Mouse (Mus musculus) heart, embryonic 12.5 days (tissue): ENCODE measurements around the gene Ankrd10. TPM values are rescaled to one million over a fixed set of nuclear protein-coding genes. Genes with fewer than 3 reads are reported as not detected.
A peak's percentile ranks its signal among the peaks of the same experiment; 100 is the strongest.
"Not testable (repeated sequence)": the region's sequence is repeated elsewhere in the genome, so short reads cannot be mapped to it uniquely, and the experiment has no call there.

ENCODE experiments used
- ATAC-seq: fragments of 200-750 bp; cut with Nextera tagmentation; 2 replicates; pipeline ENCODE4 v1.8.0; 2017; ENCODE audit warnings: moderate TSS enrichment, moderate library complexity; ENCODE audit not compliant: insufficient number of reproducible peaks, low FRiP score
- H3K27ac ChIP-seq: fragments of 300-500 bp; sonication (generic); 2 replicates; pipeline ENCODE4 v1.5.1; 2016; ENCODE audit warnings: mild to moderate bottlenecking, moderate library complexity; ENCODE audit not compliant: poor library complexity, severe bottlenecking
- H3K27me3 ChIP-seq: fragments of 300-500 bp; sonication (generic); replicated peaks from 2 replicates; pipeline ENCODE4 v1.6.1; 2016; ENCODE audit warnings: mild to moderate bottlenecking, moderate library complexity
- H3K36me3 ChIP-seq: fragments of 300-500 bp; sonication (generic); 2 replicates; pipeline ENCODE4 v1.6.1; 2016; ENCODE audit warnings: mild to moderate bottlenecking, moderate library complexity
- H3K4me1 ChIP-seq: fragments of 300-500 bp; sonication (generic); replicated peaks from 2 replicates; pipeline ENCODE4 v1.6.1; 2016; ENCODE audit warnings: mild to moderate bottlenecking
- H3K4me2 ChIP-seq: fragments of 300-500 bp; sonication (generic); 2 replicates; pipeline ENCODE4 v1.6.1; 2016; ENCODE audit warnings: mild to moderate bottlenecking, moderate library complexity
- H3K4me3 ChIP-seq: fragments of 300-500 bp; sonication (generic); 2 replicates; pipeline ENCODE4 v1.5.1; 2016; ENCODE audit warnings: mild to moderate bottlenecking
- H3K9ac ChIP-seq: fragments of 300-500 bp; sonication (generic); 2 replicates; pipeline ENCODE4 v1.6.1; 2016; ENCODE audit warnings: mild to moderate bottlenecking, moderate library complexity
- H3K9me3 ChIP-seq: fragments of 300-500 bp; sonication (generic); replicated peaks from 2 replicates; pipeline ENCODE4 v1.6.1; 2016; ENCODE audit warnings: mild to moderate bottlenecking, moderate library complexity
- WGBS: fragments of 180-500 bp; shearing (Covaris S2); methylation state at CpG from one replicate; pipeline ENCODE4 v1.1.7; 2016; 5-methylcytosine and 5-hydroxymethylcytosine counted together
- polyA plus RNA-seq: library from polyadenylated mRNA; unstranded; fragments of >200 nt; fragmentation: Nextera tagmentation; extraction: Ambion mirVana; gene quantifications from 2 replicates; pipeline ENCODE4 v1.2.1, GENCODE M21; 2016

Gene Ankrd10
- 70.6 and 71.7 TPM in 2 replicates for polyA plus RNA-seq

GRCm38 (mm10) chr8:11635611-11636081 lies at the start of gene Ankrd10:
Ankrd10 (minus strand) TSS chr8:11635757.
- under 1% methylated on average over 38 of the region's 40 CpGs for WGBS
- H3K27me3 ChIP-seq, result no peaks in the 10 kb centered on the region
- peak within 1 kb of the TSS; percentile 95 for H3K9ac ChIP-seq
- peak; percentile 96 for ATAC-seq
- H3K4me2 ChIP-seq, result peak within 1 kb of the TSS; percentile 88
- H3K4me3 ChIP-seq, result peak within 1 kb of the TSS; percentile 99
- H3K36me3 ChIP-seq, result peaks cover 15% of the 10 kb centered on the region
- peak within 1 kb of the TSS; percentile 98 for H3K27ac ChIP-seq
- peaks cover 37% of the 10 kb centered on the region for H3K4me1 ChIP-seq
- H3K9me3 ChIP-seq, result no peaks in the 10 kb centered on the region

- peaks cover 1% of the 10 kb centered on the region; the same call in 1 of the 2 replicates for H3K4me1 ChIP-seq
- H3K27ac ChIP-seq, result no peak overlapping the region
- H3K4me2 ChIP-seq, result no peak overlapping the region
- no peak overlapping the region for H3K4me3 ChIP-seq
- WGBS, result 85% methylated on average over 7 of the region's 7 CpGs
- no peak overlapping the region for H3K9ac ChIP-seq
- peaks cover 11% of the 10 kb centered on the region for H3K9me3 ChIP-seq
- no peaks in the 10 kb centered on the region for H3K36me3 ChIP-seq
- no peaks in the 10 kb centered on the region for H3K27me3 ChIP-seq
- ATAC-seq, result no peak
Measured at GRCm38 (mm10) chr8:11684558-11684957, 49.0 kb upstream of the Ankrd10 start.

GRCm38 (mm10) chr8:11668308-11668707 lies 32.8 kb upstream of the Ankrd10 start:
- no peak for ATAC-seq
- WGBS, result 63% methylated on average over 2 of the region's 2 CpGs
- Histone ChIP-seq H3K4me2 (no peak overlapping the region), H3K4me3 (no peak overlapping the region), H3K9ac (no peak overlapping the region), H3K27me3 (no peaks in the 10 kb centered on the region), H3K36me3 (no peaks in the 10 kb centered on the region), H3K9me3 (no peaks in the 10 kb centered on the region), H3K4me1 (no peaks in the 10 kb centered on the region), H3K27ac (no peak overlapping the region)

GRCm38 (mm10) chr8:11666023-11666716 lies 30.6 kb upstream of the Ankrd10 start:
- not testable (repeated sequence) for H3K4me3 ChIP-seq, H3K27ac ChIP-seq, H3K9me3 ChIP-seq, H3K4me2 ChIP-seq, H3K36me3 ChIP-seq, ATAC-seq, H3K4me1 ChIP-seq, H3K9ac ChIP-seq, H3K27me3 ChIP-seq
- WGBS, result 75% methylated on average over 20 of the region's 20 CpGs

GRCm38 (mm10) chr8:11661969-11662368 lies 26.4 kb upstream of the Ankrd10 start:
- no peaks in the 10 kb centered on the region for H3K4me1 ChIP-seq
- no peak overlapping the region for H3K4me2 ChIP-seq
- 78% methylated on average over 3 of the region's 3 CpGs for WGBS
- peaks cover 5% of the 10 kb centered on the region; the same call in 1 of the 2 replicates for H3K27me3 ChIP-seq
- no peak overlapping the region for H3K4me3 ChIP-seq
- H3K36me3 ChIP-seq, result no peaks in the 10 kb centered on the region
- no peak overlapping the region for H3K27ac ChIP-seq
- no peak for ATAC-seq
- H3K9me3 ChIP-seq, result no peaks in the 10 kb centered on the region
- no peak overlapping the region for H3K9ac ChIP-seq

GRCm38 (mm10) chr8:11650021-11650420 lies 14.5 kb upstream of the Ankrd10 start:
- no peak overlapping the region for H3K9ac ChIP-seq
- no peaks in the 10 kb centered on the region for H3K36me3 ChIP-seq
- WGBS, result 83% methylated on average over 5 of the region's 5 CpGs
- no peak for ATAC-seq
- H3K27ac ChIP-seq, result no peak overlapping the region
- 0 out of 2 replicates have a peak, but pooled peaks cover 5% of the 10 kb centered on the region for H3K9me3 ChIP-seq
- no peaks in the 10 kb centered on the region; the same call in 1 of the 2 replicates for H3K4me1 ChIP-seq
- H3K27me3 ChIP-seq, result no peaks in the 10 kb centered on the region
- H3K4me3 ChIP-seq, result no peak overlapping the region
- H3K4me2 ChIP-seq, result no peak overlapping the region

- 79% methylated on average over 2 of the region's 2 CpGs for WGBS
- H3K9ac ChIP-seq, result no peak overlapping the region
- ATAC-seq, result no peak
- H3K27ac ChIP-seq, result no peak overlapping the region
- no peak overlapping the region for H3K4me2 ChIP-seq
- peaks cover 4% of the 10 kb centered on the region; the same call in 1 of the 2 replicates for H3K36me3 ChIP-seq
- no peaks in the 10 kb centered on the region for H3K27me3 ChIP-seq
- no peaks in the 10 kb centered on the region for H3K9me3 ChIP-seq
- H3K4me3 ChIP-seq, result no peak overlapping the region
- no peaks in the 10 kb centered on the region; the same call in 1 of the 2 replicates for H3K4me1 ChIP-seq
Measured at GRCm38 (mm10) chr8:11643123-11643522, 7.6 kb upstream of the Ankrd10 start.

- Histone ChIP-seq H3K27me3 (no peaks in the 10 kb centered on the region), H3K4me3 (no peak overlapping the region), H3K4me2 (no peak overlapping the region), H3K27ac (no peak overlapping the region), H3K9ac (no peak overlapping the region), H3K9me3 (no peaks in the 10 kb centered on the region), H3K4me1 (peaks cover 8% of the 10 kb centered on the region; the same call in 1 of the 2 replicates), H3K36me3 (peaks cover 4% of the 10 kb centered on the region; the same call in 1 of the 2 replicates)
- no peak for ATAC-seq
- 49% methylated on average over 2 of the region's 2 CpGs for WGBS
Measured at GRCm38 (mm10) chr8:11640606-11641005, 5.0 kb upstream of the Ankrd10 start.

- no peak for ATAC-seq
- no peak overlapping the region for H3K4me2 ChIP-seq
- H3K36me3 ChIP-seq, result peaks cover 4% of the 10 kb centered on the region; the same call in 1 of the 2 replicates
- no peak overlapping the region for H3K9ac ChIP-seq
- peaks cover 24% of the 10 kb centered on the region for H3K4me1 ChIP-seq
- WGBS, result 94% methylated on average over 7 of the region's 7 CpGs
- H3K9me3 ChIP-seq, result no peaks in the 10 kb centered on the region
- H3K4me3 ChIP-seq, result no peak overlapping the region
- no peak overlapping the region for H3K27ac ChIP-seq
- no peaks in the 10 kb centered on the region for H3K27me3 ChIP-seq
Measured at GRCm38 (mm10) chr8:11637531-11637930, 2.0 kb upstream of the Ankrd10 start.

- peak overlapping the region; percentile 99 for H3K4me3 ChIP-seq
- no peaks in the 10 kb centered on the region for H3K27me3 ChIP-seq
- H3K9ac ChIP-seq, result peak overlapping the region; percentile 95
- H3K27ac ChIP-seq, result peak overlapping the region; percentile 98
- peak overlapping the region; percentile 88 for H3K4me2 ChIP-seq
- H3K9me3 ChIP-seq, result no peaks in the 10 kb centered on the region
- peaks cover 34% of the 10 kb centered on the region for H3K4me1 ChIP-seq
- H3K36me3 ChIP-seq, result peaks cover 8% of the 10 kb centered on the region
- 4% methylated on average over 30 of the region's 30 CpGs for WGBS
- peak; percentile 79 for ATAC-seq
Measured at GRCm38 (mm10) chr8:11636324-11637057, 934 bp upstream of the Ankrd10 start.

- under 1% methylated on average over 65 of the region's 70 CpGs for WGBS
- ATAC-seq, result peak; percentile 76
- Histone ChIP-seq H3K9me3 (no peaks in the 10 kb centered on the region), H3K4me3 (peak overlapping the region; percentile 99), H3K4me2 (peak overlapping the region; percentile 88), H3K36me3 (peaks cover 20% of the 10 kb centered on the region), H3K4me1 (peaks cover 42% of the 10 kb centered on the region), H3K9ac (peak overlapping the region; percentile 95), H3K27me3 (no peaks in the 10 kb centered on the region), H3K27ac (peak overlapping the region; percentile 98)
Measured at GRCm38 (mm10) chr8:11635012-11635577, 462 bp downstream of the Ankrd10 start.
